Mouse (Mus musculus): ENCODE measurements at regions not wholly inside any gene's neighbourhood (a gene's known extent, or its start where the extent isn't known, plus 50 kb on each side); places are given as distances from the start of the nearest gene placed in this dataset.
A peak's percentile ranks its signal among the peaks of the same experiment; 100 is the strongest.

DNA sequence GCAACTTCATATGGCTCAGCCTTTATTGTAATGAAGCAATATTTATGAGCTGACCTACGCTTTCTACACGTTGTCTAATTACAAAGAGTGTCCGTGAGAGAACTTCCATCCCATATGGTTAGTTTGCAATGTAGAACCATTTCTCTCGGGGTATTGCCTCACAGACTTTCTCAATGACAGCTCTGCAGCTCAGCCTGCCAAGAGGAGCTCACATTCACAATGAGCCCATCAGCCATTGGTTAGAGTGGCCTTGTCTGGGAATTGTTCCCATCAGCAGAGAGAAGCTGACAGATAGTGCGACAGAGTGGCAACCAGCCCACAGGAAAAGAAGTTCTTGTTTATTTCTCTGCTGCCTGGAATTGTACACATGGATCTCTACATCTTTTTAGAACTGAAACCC, 409.7 kb downstream of the Zfp704 start:
- peak; percentile 43 to 68 for DNase-seq (ENCODE audit: low spot score in 2 of 2)

DNA sequence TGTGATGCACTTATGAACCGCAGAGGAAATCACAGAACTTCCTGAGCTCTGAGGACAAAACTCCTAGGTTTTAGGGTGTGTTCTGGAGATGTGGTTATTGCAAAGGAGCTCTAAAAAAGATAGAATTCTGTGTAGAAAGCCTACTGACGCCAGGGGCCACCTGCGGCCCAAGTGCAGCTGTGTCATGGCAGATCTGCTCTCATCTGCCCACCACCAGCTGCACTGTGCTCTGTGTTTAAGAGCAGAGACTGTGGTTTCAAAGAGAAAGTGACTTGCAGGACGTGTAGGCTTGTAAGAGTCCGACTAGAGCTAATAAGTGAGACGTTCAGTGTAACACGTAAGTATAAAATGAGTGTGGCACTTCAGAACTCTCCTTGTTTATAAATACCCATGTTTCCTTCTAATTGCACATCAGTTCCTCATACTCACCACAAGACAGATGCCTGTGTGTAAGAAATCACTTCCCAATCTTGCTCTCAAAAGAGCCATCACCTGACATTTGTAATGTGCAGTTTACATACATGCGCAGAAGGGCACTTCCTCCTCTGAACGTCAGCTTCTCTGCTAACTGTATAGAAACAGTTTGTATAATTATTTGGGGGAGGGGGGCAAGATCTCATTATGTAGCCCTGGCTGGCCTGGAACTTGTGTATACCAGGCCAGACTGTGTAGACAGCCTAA, 411.1 kb downstream of the Zfp704 start:
- no peak for DNase-seq (ENCODE audit: low spot score in 2 of 2)

DNA sequence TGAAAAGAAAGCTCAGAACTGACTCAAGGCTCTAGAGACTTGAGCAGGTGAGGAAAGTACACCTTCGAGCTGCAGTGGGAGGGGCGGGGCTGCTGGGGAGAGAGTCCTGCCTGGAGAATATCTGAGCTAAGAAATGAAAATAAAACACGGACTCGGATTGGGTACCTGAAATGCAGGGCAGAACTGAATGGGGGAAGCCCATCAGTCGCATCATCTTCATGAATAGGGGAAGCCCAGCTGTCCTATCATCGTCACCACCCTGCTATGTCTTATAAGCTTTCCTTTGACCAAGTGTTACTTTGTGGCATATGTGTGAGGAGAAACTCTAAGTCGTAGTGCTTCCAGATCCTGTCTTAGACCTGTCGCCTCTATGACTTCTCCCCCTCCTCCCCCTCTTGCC, 414.1 kb downstream of the Zfp704 start:
- no peak for DNase-seq (ENCODE audit: low spot score in 2 of 2)

DNA sequence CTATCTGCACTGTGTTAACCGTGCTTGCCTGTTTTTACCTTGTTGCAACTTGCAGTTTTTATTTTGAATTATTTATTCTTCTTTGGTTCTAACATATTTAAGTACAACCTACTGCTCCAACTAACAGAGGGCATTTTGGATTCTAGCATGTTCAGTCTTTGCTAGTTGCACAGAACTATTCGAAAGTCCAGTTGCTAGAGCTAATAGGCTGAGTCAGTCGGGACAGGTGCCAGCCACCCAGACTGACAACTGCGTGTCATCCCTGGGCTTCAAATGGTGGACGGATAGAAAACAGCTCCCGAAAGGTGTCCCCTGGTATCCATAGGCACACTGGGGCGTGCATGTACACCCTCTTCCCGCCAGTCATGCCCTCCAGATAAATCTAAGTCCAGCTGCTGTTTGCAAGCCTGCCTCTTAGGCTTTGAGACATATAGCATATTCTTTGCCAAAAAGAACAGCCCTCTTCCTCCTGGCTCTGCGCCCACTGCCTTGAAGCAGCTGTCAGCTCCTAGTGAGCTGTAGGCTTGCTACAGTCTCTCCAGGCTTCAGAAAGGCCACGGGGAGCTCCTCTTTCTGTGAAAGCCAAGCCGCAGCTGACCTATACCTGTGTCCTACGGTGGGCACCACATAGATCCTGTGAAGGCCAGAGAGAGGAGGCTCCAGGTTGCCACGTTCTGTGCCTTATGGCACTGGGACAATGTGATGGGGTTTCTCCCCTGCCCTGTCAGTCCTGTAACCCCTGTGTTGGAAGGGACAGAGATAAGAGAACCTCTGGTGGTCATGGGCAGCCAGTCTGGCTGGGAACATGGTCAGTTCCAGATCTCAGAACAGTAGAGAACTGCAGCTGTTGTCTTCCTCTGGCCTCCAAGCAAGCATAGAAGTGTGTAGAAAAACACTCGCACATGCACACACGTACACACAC, 420.3 kb downstream of the Zfp704 start:
- peak in 1 of 2 experiments; percentile 6 for DNase-seq (ENCODE audit: low spot score in 2 of 2)

DNA sequence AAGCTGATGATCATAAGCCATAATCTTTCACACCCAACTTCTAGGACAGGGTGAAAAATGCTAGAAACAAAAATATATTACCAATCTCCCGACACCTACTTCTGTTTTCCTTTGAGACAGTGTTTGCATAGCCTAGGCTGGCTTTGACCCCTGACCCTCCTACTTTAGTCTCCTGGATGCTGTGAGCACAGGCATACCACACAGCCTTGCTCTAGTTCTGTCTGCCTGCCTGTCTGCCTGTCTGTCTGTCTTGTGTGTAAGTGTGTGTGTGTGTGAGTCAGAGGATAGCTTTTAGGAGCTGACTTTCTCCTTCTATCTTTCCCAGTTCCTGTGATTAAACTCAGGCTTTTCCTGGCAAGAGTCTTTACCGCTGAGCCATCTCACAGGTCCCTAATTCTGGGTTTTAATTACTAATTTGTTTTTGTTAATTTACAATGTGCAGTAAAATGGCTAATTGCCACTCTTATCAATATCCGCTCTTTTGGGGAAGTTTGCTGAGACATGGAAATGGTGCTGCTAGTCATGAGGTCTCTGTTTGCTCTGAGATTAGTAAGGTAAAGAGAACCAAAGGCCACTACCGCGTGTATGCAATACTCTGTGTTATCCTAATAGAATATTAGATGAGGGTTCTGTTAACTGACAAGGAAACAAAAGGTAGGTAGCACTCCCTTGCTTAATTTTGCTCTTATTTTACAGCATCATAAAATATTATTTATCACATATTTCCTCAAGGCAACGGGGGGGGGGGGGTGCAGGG, 423.3 kb downstream of the Zfp704 start:
- no peak for DNase-seq (ENCODE audit: low spot score in 2 of 2)

DNA sequence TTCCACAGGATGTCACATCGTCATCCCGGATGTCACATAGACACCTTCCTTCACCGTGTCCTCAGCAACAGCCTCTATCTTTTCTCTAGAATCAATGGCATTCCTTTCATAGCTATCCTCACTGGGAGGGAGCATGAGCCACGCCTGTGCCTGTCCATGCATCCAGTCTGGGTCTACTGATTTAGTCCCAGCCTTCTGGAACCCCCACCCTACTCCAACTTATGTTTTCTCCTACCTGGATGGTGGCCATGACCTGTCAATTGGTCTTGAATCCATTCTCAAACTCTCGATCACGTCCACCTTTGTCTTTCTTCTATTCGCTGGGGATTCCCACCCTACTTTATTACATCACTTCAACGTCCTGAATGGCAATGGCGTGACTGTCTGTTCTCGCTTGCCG, 428.3 kb downstream of the Zfp704 start:
- DNase-seq (ENCODE audit: low spot score in 2 of 2), result no peak

DNA sequence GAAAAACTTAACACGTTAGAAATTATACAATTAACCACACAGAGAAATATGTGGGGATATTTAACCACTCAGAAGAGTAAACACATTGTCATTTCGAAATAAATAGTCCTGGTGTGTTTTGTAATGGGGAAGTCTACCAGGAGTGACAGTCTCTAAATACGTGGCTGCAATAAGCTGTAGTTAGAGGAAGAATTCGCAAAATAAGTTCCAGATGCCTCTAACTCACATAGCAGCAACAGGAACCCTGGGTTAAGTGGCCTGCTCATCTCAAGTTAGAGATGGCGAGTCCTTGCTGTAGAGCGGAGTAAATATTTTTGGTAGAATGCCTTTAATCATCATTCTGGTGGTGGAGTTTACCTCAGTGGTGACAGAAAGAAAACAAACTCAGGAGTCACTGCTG, 430.2 kb downstream of the Zfp704 start:
- no peak for DNase-seq (ENCODE audit: low spot score in 2 of 2)

DNA sequence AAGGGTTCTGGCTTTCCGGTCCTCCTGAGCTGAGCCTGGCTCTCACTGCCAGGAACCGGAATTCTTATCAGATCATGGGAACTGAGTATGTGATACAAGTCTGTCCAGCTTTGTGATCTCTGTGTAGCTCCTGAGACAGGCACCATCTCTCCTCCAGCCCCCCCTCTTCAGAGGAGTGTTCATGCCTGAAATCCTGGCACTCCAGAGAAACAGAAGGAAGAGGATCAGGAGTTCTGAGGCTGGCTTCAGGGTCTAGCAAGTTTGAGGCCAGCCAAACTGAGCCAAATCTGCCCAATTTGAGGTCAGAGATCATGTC, 435.4 kb downstream of the Zfp704 start:
- DNase-seq (ENCODE audit: low spot score in 2 of 2), result no peak

DNA sequence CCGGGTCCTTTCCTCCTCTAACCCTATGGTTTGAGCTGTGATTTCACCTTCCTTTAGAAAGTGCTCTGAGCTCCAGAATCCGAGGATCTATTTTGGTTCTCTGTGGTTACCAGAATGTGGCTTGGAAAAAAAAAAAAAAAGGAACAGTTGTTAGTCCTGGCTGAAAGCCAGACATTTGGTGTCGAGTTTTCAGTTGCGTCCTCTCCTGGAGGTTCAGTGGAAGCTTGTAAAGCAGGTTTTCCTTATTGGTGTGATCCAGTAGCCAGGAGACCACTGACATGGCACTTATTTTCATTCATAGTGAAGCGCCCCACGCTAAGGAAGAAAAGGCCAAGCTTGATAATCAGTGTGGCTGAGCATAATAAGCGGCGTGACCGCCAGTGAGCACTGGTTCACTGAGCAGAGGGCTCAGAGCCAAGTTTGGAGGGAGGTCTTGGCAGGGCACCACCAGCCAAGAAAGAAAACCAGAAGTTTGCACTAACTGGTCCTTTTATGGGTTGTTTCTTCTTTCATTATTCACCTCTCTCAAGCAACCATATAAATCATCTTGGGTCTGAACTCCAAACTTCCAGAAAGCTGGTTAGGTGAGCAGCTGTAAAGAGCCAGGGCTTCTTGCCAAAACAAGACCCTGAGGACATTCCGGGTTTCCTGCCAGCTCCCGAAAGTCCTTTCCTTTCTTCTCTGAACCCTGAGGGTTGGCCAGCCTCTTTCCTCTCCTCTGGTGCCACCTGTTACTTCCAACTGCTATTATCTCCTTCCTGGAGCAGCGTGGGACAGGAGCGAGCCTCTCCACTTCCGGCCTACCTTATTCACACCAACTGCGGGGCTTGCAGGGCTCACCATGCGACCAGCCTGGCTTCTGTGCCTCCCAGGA, 436.0 kb downstream of the Zfp704 start:
- DNase-seq (ENCODE audit: low spot score in 2 of 2), result peak; percentile 37

DNA sequence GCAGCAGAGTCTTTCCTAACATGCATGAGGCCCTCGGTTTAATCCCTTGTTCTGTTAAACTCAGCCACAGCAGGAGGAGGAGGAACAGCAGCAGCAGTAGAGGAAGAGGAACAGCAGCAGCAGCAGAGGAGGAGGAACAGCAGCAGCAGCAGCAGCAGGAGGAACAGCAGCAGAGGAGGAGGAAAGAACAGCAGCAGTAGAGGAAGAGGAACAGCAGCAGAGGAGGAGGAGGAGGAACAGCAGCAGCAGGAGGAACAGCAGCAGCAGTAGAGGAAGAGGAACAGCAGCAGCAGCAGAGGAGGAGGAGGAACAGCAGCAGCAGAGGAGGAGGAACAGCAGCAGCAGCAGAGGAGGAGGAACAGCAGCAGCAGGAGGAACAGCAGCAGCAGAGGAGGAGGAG, 437.9 kb downstream of the Zfp704 start:
- DNase-seq (ENCODE audit: low spot score in 2 of 2), result no peak

DNA sequence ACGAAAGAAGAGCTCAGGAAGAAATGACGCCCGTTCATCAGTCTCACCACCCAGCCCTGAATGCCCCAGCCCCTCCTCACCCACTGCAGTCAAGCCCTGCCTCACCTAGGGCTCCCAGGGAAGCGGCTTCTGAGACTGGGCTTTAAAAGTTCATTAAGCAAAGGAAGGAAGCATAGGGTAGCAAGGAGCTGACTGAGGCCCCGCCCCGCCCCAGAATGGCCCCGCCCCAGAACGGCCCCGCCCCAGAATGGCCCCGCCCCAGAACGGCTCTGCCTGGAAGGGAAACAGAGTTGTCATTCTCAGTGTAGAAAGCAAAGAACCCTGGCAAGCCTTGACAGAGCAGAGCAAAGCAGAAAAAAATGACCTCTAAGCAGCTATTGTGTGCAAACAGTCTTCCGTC, 440.9 kb downstream of the Zfp704 start:
- DNase-seq (ENCODE audit: low spot score in 2 of 2), result no peak

DNA sequence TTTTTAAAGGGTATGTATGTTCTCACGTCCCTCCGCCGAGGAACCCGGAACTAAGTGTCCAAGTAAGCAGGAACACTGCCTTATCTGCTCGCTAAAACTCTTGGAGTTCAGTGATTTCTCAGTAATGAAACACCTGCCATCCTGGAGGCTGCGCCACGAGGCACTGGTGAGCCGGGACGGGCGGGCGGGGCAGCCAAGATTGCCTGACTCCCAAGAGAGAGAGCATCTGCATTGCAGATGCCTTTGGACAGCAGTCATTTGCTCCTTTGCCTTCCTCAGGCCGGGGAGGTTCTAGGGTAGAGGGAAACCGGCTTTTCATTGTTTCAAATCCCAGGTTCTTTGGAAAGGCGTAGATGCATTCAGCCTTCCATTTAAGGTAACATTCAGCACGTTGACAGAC, 450.8 kb downstream of the Zfp704 start:
- no peak for DNase-seq (ENCODE audit: low spot score in 2 of 2)

DNA sequence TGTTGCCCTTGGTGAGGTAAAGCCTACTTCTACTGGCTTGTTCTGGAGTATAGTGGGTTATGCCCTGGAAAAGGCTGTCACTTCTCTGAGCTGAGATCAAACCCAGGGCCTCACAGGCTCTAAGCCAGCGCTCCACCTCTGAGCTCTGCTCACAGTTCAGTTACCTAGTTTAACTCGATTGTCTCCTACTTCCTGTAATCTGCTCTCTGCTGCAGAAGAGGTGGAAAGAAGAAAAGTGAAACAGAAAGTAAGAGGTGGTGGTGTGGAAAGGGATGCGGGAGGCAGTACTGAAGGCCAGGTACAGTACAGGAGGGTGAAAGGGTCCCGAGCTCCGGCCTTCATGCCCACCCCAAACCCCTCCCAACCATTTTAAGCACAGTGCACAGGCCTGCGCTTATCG, 455.7 kb downstream of the Zfp704 start:
- DNase-seq (ENCODE audit: low spot score in 2 of 2), result no peak

DNA sequence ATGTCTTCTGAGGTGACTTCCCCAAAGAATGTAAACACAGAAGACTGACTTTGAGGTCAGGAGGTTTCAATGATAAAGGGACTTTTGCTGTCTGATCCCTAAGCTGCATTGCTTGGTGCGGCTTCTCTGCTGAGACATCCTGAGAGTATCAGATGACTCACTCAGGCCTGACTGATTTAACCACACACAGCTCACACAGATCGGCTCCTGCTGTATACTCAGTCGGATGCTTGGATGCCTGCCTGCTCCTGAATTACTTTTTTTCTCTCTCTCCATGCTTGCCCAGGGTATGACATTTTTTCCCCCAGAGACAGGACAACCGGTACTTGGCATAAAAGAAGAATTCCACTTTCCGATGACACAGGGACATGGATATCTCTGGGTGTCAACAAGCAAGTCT, 456.2 kb downstream of the Zfp704 start:
- DNase-seq (ENCODE audit: low spot score in 2 of 2), result no peak

DNA sequence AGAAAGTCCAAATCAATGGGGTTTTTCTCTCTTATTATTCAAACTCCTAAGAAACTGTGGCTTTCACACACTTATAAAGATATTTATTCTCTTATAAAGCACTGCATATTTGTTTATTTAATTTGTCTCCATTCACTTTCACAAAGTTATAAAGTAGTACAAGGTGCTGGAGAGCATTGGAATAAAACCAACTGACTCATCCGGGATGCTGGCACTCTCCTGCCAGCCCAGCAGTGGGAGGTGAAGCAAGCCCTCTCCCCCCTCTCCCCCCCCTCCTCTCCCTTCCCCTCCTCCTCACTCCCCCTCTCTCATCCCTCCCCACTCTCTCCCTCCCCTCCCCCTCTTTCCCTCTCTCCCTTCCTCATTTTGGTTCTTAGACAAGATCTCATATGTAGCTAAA, 457.6 kb downstream of the Zfp704 start:
- no peak for DNase-seq (ENCODE audit: low spot score in 2 of 2)

DNA sequence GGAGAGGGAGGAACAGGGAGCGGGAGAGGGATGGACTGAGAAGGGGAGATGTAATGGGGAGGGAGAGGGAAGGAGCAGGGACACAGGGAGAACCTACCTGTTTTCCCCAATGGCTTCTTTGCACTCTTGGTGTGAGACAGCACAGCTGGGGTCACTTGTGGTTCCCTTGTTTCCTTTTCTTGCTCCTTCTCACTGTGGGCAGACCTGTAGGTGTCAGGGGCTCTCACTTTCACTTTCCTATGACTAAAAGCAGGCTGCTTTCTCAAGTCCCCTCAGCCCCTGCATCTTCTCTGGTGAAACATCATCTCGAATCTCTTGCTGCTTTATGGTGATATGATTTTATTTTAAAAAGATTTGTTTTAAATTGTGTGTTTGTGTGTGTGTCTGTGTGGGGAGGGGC, 458.3 kb downstream of the Zfp704 start:
- DNase-seq (ENCODE audit: low spot score in 2 of 2), result no peak

DNA sequence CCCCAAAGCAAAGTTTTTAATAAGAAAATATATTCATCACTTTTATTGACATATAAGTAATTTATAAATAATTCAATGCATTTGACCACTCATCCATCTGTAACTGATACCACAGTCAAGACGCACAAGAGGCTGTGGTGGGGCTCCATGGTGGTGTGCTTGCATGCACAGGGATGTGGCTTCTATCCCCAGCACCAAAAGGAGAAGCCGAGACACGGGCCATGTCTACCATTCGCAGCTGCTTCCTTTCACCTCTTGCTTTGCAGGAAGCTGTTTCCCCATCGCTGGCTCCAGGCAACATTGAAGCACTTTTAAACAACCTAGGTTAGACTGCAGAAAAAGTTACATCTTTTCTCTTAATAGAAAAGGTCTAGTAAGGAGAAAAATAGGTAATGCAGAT, 461.3 kb downstream of the Zfp704 start:
- no peak for DNase-seq (ENCODE audit: low spot score in 2 of 2)

DNA sequence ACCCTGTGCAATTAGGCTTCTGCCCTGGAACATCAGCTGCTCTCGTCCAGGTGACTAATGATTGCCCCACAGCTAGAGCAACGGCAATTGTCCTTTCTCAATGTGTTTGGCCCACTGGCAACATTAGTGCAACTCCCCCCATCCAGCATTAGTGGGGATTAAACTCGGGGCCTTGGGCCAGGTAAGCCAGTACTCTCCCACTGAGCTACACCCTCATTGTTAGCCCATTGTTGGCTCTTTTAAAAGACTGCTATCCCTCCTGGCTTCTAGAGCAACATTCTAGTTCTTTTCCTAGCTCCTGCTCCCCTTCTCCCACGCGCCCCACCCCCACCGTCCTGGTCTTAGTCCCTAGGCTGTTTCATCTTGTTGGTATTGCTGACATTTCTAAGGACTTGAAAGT, 463.4 kb downstream of the Zfp704 start:
- no peak for DNase-seq (ENCODE audit: low spot score in 2 of 2)

DNA sequence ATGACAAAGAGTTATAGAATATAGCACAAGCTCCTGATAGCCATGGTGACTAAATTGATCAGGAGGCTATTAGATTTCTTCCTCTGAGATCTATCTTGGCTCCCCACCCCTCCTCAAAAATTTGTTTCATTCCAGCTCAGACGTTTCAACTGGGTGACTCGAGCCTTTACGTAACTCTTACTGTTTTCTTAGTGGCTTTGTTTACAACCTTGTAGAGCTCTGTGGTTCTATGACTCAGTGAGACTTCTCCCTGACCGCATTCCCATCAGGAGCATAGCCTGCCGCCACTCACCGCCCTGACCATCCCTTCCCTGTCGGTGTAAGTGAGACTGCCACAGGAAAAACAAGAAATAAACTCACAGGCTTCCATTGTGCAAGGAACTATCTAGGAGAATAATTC, 464.3 kb downstream of the Zfp704 start:
- no peak for DNase-seq (ENCODE audit: low spot score in 2 of 2)

DNA sequence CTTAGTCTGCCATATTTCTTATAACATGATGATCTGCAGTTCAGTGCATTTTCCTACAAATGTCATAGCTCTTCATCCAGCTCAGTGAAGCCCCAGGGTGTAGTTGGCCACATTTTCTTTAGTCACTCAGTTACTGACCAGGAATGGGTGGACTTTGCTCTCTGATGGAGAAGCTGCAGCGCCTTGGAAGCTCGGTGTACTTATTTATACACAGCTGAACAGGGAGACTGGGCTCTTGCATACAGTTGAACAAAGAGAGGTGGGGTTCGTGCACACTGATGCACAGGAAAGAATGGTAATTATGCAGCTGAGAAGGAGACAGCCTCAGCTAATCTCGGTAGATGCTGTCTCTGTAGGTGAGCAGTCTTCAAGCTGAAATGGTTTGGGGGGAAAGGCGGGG, 468.0 kb downstream of the Zfp704 start:
- DNase-seq (ENCODE audit: low spot score in 2 of 2), result no peak

DNA sequence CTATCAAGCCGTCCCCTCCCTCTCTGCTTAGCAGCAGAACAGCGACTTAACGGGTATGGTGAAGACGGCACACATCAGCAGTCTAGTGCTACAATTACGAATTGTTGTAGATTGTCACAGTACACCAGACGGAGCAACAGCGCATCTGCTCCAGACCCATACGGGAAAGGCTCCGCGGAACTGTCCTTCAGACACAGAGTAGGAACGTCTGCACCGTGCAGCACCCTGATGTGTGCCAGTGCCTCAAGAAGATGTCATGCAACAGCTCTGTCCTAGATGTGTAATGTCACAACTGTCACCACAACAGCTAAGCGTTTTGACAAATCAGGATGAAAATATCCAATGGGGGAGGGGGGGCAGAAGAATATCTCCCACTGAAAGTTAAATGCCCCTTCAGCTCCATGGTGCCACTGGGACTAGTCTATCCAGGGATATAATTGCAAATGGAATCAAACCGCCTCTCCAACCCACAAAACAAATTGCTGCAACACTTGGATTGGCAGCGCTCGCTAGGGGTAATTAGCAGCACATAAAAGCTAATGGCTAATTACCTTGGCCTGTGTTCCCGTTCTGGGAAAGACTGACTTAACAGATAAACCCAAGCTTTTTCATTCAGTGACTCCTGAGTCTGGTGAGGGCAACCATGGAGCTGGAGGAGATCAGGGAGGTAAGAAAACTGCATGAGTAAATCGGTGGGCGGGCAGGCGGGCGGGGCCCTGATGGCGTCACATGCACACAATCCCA, 472.6 kb downstream of the Zfp704 start:
- no peak for DNase-seq (ENCODE audit: low spot score in 2 of 2)
